Mouse (Mus musculus) layer of hippocampus, postnatal 10 days (tissue): ENCODE results near the gene Gm37240. TPM values are rescaled to one million over a fixed set of nuclear protein-coding genes. Genes with fewer than 3 reads are reported as not detected.
"Not testable (repeated sequence)": the region's sequence is repeated elsewhere in the genome, so short reads cannot be mapped to it uniquely, and the experiment has no call there.

ENCODE experiments used
- DNase-seq, 2 experiments: peaks; one replicate each; pipeline ENCODE4 v3.0.0; 2021; ENCODE audit warnings: low spot score in 2 of 2
- total RNA-seq, 2 experiments: library from RNA; stranded (reverse); gene quantifications; 2 replicates each; pipeline ENCODE4 v1.2.3; 2021

Gm37240 gene
- total RNA-seq, 2 experiments from 2014 or later, result 0.75 to 0.80 TPM

DNA sequence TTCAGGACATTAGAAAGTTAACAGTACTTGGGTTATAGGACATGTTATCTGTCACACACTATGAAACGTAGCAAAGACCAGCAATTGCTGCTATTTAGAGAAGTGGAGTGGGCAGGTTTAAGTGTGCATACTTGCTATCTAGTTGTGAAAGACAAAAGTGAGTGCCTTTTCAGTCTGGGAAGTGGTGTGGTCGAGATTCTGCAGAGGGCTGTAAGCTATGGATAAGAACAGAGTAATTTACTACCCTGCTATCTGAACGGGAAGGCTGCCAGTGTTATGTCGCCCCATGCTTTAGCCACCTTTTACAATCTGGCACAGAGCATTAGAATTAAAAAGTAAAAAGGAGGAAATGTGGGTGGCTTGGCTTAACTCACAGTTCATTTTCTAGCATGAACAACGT is 1300.6 kb downstream of the Gm37240 start:
- no peak for DNase-seq

DNA sequence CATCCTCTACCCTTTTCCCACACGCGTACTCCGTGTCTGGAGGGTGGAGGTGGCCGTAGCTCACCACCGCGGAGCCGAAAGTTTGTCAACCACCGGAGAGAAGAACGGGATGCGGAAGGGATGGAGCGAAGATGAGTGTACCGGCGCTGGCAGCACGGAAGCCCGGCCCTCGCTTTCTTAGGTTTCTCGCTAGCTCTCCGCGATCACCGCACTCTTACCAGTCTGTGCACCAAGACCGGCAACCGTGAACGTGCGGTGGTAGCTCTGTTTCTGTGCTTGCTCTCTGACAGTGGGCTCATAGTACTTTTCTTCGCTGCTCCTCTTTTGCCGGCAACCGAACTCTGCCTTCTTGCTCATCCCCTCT is 1304.4 kb downstream of the Gm37240 start:
- DNase-seq, result no peak

DNA sequence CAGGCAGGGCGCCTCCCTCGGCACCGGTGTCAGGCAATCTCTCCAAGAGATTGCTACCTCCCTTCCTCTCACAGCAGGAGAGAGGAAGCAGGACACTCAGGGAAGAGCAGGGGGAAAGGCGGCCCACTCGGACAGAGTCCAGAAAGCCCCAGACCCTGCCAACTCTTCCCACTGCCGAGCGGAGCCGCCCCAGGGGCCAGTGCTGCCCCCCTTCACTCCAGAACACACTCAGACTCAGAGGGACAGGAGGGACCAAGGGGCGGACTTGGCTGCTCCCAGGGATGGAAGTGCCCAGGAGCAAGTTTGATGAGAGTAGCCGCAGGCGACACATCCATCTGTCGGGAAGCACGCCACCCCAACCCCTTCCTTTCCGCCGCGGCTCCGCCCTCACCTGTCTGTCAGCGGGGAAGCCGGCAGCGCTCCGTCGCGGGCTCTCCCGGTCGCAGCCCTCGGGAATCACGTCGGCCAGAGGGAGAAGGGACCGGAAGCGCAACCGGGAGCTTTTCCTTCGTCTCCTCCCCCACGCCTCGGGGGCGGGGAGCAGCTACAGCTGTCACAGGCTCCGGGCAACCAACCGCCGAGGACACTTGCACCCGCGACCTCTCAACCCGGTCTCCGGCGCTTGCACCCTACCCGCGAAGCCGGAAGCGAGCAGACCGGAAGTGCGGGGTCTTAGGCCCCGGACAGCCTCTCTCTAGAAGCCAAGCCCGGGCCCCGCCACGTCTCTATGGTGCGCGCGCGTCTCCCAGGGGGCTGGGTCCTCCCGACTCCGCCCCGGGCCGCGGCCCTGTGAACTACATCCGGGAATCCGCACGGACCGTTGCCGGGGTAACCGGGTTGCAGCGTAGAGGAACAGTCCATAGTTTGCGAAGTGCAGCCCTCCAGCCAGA is 1305.0 kb downstream of the Gm37240 start, which contains the start of gene Arfip1:
TSS of gene Arfip1 (minus strand) at position 603 of the 890 bp plus-strand sequence.
- peak; percentile 94 to 95 for DNase-seq

DNA sequence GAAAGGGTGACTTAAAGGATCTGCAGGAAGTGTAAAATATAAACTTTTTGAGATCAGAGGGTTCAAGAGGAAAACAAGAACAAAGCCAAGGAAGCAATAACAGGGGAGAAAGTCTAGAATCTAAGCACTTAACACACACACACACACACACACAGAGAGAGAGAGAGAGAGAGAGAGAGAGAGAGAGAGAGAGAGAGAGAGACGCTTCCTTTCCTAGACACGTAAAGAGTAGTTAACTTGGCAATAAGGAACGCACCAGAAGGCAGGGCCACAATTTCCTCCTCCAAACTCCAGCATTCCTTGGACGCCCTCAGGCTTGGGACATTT is 1305.7 kb downstream of the Gm37240 start:
- no peak for DNase-seq

DNA sequence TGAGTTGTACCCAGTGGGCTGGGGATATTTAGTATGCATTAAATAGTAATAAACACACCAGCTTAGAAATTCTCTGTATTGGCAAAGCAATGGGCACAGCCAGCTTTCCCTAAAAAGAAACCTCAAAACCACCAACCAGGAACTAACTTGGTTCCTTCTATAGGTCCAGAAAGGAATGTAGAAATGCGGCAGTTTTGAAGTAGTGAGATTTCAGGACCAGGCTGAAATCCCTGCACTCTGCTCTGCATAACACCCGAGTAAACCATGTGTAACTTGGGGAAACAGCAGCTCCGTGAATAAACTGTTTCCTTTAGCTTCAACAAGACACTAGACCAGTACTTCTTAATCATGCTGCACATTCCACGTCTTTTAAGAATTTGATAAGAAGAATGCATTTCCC is 1306.6 kb downstream of the Gm37240 start:
- DNase-seq, result no peak

DNA sequence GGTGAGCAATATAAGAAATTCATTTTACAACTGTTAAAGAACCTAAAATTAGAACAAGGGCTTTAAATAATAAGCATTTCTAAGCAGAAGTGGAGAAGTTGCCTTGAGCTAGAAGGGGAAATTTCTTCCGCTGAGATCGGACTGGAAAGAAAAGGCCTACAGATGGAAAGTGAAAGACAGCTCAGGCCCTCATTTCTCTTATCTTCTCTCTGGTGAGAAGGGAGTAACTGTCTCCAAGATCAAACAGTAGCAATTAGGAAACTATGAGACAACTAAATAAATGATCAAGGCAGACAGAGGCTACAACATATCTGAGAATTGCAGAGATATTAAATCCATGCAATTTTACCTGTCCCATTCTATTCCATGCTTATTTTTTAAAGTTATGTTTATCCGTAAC is 1316.8 kb downstream of the Gm37240 start:
- DNase-seq, result no peak

DNA sequence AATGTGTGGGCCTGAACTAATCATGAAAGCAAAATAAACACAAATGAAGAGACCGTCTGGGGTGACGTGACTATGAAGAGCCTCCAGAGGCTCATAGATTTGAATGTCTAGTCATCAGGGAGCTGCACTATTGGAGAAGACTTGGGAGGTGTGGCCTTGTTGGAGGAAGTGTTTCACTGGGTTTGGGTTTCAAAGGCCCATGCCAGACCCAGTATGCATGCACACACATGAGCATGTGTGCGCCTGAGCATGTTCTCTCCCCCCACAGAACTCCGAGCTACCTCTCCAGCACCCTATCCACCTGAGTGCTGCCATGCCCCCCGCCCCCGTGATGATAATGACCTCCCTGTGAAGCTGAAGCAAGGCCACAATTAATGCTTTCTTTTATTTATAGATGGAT is 1317.7 kb downstream of the Gm37240 start:
- DNase-seq, result no peak

DNA sequence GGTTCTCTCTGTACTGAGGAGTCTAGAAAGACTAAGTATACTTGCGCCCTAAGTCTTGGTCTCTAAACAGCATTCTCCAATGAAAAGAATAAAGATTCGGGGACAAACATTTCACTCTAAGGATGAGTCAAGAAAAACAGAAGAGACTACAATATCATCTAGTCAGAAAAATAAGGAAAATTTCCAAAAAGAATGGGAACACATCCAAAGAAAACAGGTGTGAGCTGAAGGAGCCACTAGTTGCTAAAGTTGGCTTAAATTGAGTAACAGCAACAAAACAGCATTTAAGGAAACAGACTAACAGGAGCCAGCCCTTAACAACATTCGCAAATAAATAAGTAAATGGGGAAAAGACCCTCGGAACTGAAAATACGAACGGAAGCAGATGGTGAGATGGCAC is 1318.8 kb downstream of the Gm37240 start:
- no peak for DNase-seq

DNA sequence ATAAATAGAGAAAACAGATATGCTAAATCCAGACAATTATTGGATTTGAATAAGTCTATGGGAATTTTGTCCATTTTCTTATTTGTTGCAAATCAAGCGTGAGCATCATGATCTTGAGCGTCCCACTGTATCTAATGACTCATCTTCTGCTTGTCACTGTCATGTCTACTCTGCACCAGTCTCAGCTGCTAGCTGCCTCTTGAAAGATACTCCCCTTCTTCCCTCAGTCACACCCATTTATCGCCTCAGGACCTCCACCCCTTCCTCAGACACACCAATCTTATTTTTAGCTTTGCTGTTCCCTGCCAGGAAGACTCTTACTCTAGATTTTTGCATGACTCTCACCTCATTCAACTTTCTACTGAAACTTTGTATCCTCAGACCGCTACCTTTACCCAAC is 1323.9 kb downstream of the Gm37240 start:
- no peak for DNase-seq

DNA sequence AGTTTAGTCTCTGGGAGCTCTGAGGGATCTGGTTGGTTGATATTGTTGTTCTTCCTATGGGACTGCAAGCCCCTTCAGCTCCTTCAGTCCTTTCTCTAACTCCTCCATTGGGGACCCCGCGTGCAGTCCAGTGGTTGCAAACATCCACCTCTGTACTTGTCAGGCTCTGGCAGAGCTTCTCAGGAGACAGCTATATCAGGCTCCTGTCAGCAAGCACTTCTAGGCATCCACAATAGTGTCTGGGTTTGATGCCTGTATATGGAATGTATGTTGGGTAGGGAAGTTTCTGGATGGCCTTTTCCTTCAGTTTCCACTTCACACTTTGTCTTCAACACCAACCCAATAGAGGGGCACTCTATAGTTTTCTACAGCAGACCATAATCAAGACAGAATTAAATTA is 1324.4 kb downstream of the Gm37240 start:
- not testable (repeated sequence) for DNase-seq

DNA sequence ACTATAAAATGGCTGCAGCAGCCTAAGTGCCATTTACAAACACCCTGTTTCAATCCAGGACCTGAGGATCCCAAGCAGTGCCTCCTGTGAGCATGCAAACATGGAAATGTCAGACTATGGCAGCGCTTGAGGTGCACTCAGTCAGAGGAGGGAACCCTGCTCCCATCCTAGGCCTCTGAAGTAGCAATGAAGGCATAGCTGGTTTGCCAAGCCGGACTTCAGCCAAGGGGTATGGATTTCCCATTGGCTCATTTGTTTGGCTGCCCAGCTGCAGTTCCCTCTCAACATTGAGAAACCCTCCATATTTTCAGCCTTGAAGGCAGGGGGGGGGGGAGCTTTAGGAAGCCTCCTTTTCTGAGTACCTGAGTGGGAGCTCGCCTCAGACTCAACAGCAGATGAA is 1329.0 kb downstream of the Gm37240 start:
- no peak for DNase-seq

DNA sequence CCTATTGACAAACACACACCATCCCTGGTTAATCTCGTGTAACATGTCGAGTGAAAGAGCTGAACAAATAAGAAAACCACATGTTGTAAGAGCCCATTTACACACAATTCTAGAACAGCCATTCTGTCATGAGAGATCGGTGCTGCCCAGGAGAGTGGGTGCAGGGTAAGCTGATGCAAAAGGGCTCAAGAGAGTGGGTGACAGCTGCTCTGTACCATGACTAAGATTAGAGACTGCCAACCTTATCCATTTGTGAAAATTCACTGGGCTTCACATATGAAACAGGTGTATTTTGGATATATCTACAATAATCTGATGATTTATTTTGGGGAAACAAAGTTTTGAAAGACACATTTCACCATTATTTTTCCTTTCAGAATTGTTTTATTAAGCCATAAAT is 1331.5 kb downstream of the Gm37240 start:
- no peak for DNase-seq

DNA sequence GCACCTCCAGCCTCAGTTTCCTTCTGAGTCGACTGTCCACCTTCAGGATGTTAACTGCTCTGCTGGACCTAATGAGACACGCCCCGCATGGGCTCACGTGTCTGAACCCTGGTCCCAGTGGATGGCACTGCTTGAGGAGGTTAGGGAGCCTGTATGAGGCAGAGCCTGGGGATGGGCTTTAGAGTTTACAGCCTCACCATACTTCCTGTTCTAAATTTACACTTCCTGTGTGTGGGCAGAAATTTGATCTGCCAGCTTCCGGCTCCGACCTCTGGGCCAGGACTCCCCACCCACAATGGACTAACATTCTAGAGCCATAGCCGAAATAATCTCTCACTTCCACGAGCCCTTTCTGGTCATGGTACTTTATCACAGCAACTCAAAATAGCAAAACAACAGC is 1340.1 kb downstream of the Gm37240 start:
- DNase-seq, result no peak

DNA sequence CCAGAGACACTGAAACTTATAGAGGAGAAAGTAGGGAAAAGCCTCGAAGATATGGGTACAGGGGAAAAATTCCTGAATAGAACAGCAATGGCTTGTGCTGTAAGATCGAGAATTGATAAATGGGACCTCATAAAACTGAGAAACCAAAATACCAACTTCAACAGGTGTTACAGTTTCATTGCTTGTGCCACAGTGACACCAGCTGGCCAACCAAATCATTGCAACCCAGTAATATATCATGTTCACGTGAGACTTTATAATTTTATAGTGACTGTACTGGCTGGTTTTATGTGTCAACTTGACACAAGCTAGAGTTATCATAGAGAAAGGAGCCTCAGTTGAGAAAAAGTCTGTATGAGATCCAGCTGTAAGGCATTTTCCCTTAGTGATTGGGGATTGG is 1344.9 kb downstream of the Gm37240 start:
- DNase-seq, result peak; percentile 77 to 80

DNA sequence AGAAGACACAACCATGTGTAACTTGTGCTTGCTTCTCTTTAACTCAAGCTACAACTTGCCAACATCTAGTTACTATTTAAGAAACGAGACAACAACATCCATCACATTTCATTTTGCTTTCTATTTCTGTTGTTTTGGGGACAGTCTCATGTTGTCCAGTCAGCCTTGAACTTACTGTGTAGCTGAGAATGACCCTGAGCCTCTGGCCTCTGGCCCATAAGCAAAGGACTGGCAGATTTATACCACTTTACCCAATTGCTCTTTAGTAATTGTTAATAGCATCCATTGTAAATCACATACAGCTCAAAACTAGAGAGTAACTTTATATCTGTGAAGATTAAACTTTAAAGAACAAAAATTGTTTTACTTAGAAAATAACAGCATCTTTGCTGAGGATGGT is 1345.4 kb downstream of the Gm37240 start:
- DNase-seq, result no peak

DNA sequence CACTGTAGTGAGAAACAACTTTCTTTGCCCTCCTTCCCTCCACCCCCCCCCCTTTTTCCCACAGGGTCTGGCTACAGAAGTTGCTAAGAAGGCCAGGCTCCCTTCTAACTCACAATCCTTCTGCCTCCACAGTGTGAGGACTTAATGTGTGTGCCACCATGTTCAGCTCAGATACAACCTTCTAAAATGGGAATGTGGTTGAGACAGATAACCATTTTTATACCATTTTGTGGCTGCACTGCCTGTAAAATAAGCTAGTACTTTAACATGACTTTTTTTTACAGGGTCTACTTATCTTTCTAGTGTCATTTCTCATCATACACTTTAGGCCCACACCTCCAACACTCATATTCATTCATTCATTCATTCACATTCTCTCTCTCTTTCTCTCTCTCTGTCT is 1346.7 kb downstream of the Gm37240 start:
- no peak for DNase-seq

DNA sequence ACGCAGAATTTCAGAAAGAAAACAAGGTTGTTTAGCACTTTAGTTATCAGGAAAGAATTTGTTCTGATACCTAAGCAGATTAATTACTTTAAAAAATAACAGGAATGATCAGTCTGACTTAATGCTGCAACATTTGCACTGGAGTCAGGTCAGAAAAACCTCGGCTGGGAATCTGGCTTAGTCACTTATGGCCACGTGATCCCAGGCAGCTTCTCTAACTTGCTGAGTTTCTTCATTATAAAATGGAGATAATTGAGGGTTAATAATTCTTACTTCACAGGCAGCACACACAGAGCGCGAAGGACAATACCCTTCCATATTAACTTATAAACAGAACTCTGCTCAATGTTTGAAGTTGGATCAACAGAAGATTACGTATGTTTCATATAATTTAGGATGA is 1350.3 kb downstream of the Gm37240 start:
- no peak for DNase-seq

DNA sequence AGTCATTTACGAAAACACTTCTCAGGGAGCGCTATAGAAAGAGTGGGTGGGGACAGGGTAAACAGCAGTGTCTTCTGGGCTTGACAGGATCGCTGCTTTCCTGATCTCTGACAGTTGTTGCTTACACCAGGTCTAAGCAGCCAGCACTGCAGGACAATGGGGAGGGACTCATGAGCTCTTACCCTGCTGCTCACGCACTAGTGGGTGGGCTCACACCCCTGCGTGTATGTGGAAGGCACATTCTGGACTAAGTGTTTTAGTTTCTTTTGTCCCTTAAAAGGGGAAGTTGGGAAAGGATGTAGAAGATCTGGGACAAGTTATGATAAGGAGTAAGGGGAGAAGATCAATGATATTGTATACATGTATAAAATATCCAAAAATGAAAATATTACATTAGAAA is 1354.1 kb downstream of the Gm37240 start:
- DNase-seq, result no peak

DNA sequence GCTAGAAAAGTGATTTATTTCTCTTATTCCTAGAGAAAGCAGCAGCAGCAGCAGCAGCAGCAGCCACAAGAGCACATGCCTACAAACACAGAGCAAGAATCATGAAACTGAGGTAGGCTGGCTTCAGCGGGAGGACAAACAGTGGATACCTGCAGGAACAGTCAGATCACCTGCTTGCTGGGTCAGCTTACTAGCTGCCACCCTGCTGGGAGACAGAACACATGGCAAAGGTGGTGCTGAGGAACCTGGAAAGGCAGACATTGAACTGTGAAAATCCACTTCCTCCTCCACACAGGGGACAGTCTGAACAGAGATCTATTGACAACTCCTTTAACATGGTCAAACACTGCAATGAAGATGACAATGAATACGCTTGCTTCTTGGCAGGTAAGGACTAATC is 1358.3 kb downstream of the Gm37240 start:
- no peak for DNase-seq

DNA sequence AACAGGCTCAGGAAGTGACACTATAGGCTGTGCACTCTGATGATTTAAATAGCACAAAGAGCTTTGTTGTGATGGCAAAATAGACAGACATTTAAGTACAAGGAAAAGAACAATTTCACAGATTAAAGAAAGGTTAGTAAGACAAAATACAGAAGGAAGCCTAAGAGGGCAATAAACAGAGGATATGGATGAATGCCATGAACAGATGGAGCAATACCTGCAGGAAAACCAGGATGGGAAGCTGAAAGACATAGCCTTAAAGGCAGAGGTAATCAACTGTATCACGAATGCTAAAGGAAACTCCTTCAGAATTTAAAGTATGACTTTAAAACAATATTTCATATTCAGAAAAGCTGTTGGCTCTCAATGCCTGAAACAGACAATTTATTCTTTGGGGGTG is 1362.4 kb downstream of the Gm37240 start:
- DNase-seq, result no peak

DNA sequence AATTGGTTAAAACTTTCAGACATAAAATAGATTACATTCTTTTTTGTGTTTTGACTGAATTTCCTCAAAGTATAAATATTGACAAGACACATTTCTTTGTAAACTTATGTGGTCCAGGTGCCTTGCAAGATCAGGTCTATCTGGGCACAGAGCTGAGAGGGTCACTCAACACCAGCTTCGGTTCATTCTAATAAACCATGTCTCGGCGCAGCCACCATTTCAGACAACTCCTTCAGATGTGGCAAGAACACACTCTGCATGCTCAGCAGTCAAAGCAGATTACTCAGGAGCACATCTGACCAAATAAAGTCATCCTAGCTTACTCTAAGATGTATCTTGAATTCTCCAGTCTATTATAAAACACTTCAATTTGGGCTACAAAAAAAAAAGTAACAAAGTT is 1371.2 kb downstream of the Gm37240 start:
- no peak for DNase-seq

DNA sequence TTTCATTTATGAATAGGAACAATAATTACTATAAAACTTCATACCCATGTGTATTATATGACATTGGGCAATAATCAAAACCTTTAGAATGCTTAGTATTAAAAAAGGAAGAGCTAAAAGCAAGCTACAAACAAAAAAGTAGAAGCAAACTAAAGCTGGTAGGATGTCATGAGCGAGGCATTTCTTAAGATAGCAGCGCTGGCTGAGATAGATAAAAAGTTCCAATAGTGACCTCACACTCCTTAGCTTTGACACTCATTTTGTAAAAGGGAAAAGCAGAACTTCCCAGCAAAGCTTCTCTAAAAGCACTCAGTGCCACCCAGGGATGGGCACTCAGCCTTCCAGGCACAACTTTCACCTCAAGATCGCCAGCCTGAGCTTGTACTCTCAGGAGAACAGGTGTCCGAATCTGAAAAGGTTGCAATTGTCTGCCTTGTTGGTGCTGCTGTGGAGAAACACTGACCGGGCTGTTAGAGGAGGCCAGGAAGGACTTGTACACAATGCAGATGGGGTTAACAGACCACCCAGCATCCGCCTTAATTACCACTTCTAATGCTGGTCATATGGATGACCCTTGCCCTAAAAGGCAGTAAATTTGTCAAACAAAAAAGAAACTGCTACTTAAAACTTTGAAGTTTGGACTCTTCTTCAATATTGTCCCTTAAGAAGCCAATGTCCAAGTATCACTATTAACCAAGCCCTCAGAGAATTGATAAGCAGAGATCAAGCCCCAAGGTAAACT is 1374.4 kb downstream of the Gm37240 start:
- DNase-seq, result no peak

DNA sequence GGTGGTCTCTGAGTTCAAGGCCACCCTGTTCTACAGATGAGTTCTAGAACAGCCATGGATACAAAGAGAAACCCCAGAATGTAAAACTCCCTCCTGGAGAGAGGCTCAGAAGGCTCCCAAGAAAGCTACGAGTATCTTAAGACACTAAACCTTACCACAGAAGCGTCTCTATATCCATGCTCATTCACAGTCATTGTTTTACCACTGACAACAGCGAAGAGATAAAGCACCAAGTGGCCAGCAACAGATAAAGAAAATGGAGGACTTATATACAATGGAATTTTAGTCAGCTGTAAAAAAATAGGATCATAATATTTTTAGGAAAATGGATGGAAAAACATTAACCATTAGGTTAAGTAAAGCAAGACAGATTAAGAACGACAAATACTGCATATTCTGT is 1382.1 kb downstream of the Gm37240 start:
- no peak for DNase-seq
